Mouse (Mus musculus): ENCODE results near the gene Zfp583.

- no peak for TF ChIP-seq POLR2A (IDR thresholded peaks at IDR 0.05; ENCODE audit: insufficient read depth, low read depth, low read length)
- no peak for TF ChIP-seq CTCF (IDR thresholded peaks at IDR 0.05)
- no peak for TF ChIP-seq EP300 (IDR thresholded peaks at IDR 0.05; ENCODE audit: insufficient read depth, low read depth, low read length)
Observed at GRCm38 (mm10) chr7:6358121-6358520, 27.0 kb upstream of the Zfp583 start.
